8 mouse cellular contexts compared by ENCODE assay signal in genomic region chr11:74833536-74834358, GRCm38 (mm10). TPM values are rescaled to one million over a fixed set of nuclear protein-coding genes. Genes with fewer than 3 reads are reported as not detected.
DNase-seq lines count a peak whose midpoint lies in the region; ATAC-seq and TF ChIP-seq lines count a peak whose summit lies in the region.

No protein-coding gene starts in this region.

- H3K4me2 ChIP-seq in lung, embryonic 15.5 days = peak overlapping the region; percentile 89
- peak overlapping the region; percentile 88 for H3K4me2 ChIP-seq in embryonic facial prominence, embryonic 13.5 days
- peak overlapping the region; percentile 89 for H3K4me2 ChIP-seq in intestine, postnatal 0 days (replicated peaks; ENCODE audit: low read depth)
- H3K4me2 ChIP-seq in myocyte (ENCODE audit: low read depth) = peak overlapping the region; percentile 83

- H3K27ac ChIP-seq in lung, embryonic 15.5 days = peak overlapping the region; percentile 38
- H3K27ac ChIP-seq in embryonic facial prominence, embryonic 13.5 days = peak overlapping the region; percentile 48; the same call in 1 of the 2 replicates
- H3K27ac ChIP-seq in intestine, postnatal 0 days (ENCODE audit: low read depth, low read length) = peak overlapping the region; percentile 75

- H3K9ac ChIP-seq in lung, embryonic 15.5 days = 0 out of 2 replicates have a peak overlapping the region, but pooled peaks have one; percentile 47
- H3K9ac ChIP-seq in embryonic facial prominence, embryonic 13.5 days = peak overlapping the region; percentile 66
- H3K9ac ChIP-seq in intestine, postnatal 0 days (ENCODE audit: low read depth, low read length) = peak overlapping the region; percentile 22; the same call in 1 of the 2 replicates

- TF ChIP-seq POLR2A in myocyte (IDR thresholded peaks at IDR 0.05; ENCODE audit: insufficient read length, low read depth) = no peak

- no peak for DNase-seq in lung, postnatal 36 days
- no peak for DNase-seq in right cerebral cortex, postnatal 25 days
- no peak for DNase-seq in cerebellum, postnatal 14 days
- DNase-seq in T-cell, adult 2 months (ENCODE audit: low spot score) = no peak

- peaks cover 36% of the 10 kb centered on the region for H3K79me2 ChIP-seq in myocyte (ENCODE audit: control insufficient read depth, insufficient read depth)

- ATAC-seq in lung, embryonic 15.5 days (ENCODE audit: borderline replicate concordance, extremely low read depth, low FRiP score, low TSS enrichment) = no peak
- ATAC-seq in embryonic facial prominence, embryonic 13.5 days (ENCODE audit: insufficient number of reproducible peaks, insufficient read depth, low FRiP score, low TSS enrichment, low read depth) = no peak
- ATAC-seq in intestine, postnatal 0 days = no peak

- H3K4me1 ChIP-seq in lung, embryonic 15.5 days = peaks cover 47% of the 10 kb centered on the region
- H3K4me1 ChIP-seq in embryonic facial prominence, embryonic 13.5 days = peaks cover 58% of the 10 kb centered on the region
- H3K4me1 ChIP-seq in intestine, postnatal 0 days (replicated peaks; ENCODE audit: control insufficient read depth, insufficient read depth, low read length) = peaks cover 14% of the 10 kb centered on the region

- no peak overlapping the region for H3ac ChIP-seq in myocyte (ENCODE audit: control insufficient read depth, insufficient read length)

- no peak for TF ChIP-seq CTCF in intestine, postnatal 0 days (IDR thresholded peaks at IDR 0.05; ENCODE audit: low read depth)

- no peaks in the 10 kb centered on the region for H3K27me3 ChIP-seq in lung, embryonic 15.5 days
- 0 out of 2 replicates have a peak, but pooled peaks cover 5% of the 10 kb centered on the region for H3K27me3 ChIP-seq in embryonic facial prominence, embryonic 13.5 days
- H3K27me3 ChIP-seq in intestine, postnatal 0 days (replicated peaks; ENCODE audit: control insufficient read depth, insufficient read depth, low read length) = no peaks in the 10 kb centered on the region
- no peaks in the 10 kb centered on the region for H3K27me3 ChIP-seq in myocyte (ENCODE audit: control insufficient read depth, insufficient read depth, insufficient read length)

- H3K36me3 ChIP-seq in lung, embryonic 15.5 days = no peaks in the 10 kb centered on the region
- H3K36me3 ChIP-seq in embryonic facial prominence, embryonic 13.5 days = 0 out of 2 replicates have a peak, but pooled peaks cover 8% of the 10 kb centered on the region
- peaks cover 7% of the 10 kb centered on the region; the same call in 1 of the 2 replicates for H3K36me3 ChIP-seq in intestine, postnatal 0 days (ENCODE audit: control insufficient read depth, insufficient read depth)
- no peaks in the 10 kb centered on the region for H3K36me3 ChIP-seq in myocyte (ENCODE audit: control insufficient read depth, insufficient read depth)

- WGBS in lung, embryonic 15.5 days = 75% methylated on average over 8 of the region's 8 CpGs
- WGBS in embryonic facial prominence, embryonic 13.5 days = 78% methylated on average over 8 of the region's 8 CpGs
- 73% methylated on average over 8 of the region's 8 CpGs for WGBS in intestine, postnatal 0 days

- no peak overlapping the region; the same call in 1 of the 2 replicates for H3K4me3 ChIP-seq in lung, embryonic 15.5 days
- peak overlapping the region; percentile 96 for H3K4me3 ChIP-seq in embryonic facial prominence, embryonic 13.5 days
- no peak overlapping the region for H3K4me3 ChIP-seq in intestine, postnatal 0 days (ENCODE audit: low read depth, low read length)
- peak overlapping the region; percentile 82 for H3K4me3 ChIP-seq in myocyte

- no peaks in the 10 kb centered on the region for H3K9me3 ChIP-seq in lung, embryonic 15.5 days
- H3K9me3 ChIP-seq in embryonic facial prominence, embryonic 13.5 days = no peaks in the 10 kb centered on the region
- H3K9me3 ChIP-seq in intestine, postnatal 0 days (ENCODE audit: control insufficient read depth) = no peaks in the 10 kb centered on the region

TF ChIP-seq in myocyte, 11 proteins besides CTCF, POLR2A, EP300 and RAD21:
- TF ChIP-seq TCF12 (IDR thresholded peaks at IDR 0.05; ENCODE audit: insufficient read depth, poor library complexity, severe bottlenecking) = no peak
- no peak for TF ChIP-seq SRF (IDR thresholded peaks at IDR 0.05; ENCODE audit: control insufficient read depth, insufficient read length, low read depth)
- no peak for TF ChIP-seq MAX (IDR thresholded peaks at IDR 0.05; ENCODE audit: low read depth)
- TF ChIP-seq MYOD1 (IDR thresholded peaks at IDR 0.05; ENCODE audit: control insufficient read depth in 1 of 3, insufficient read length in 2 of 3, low read depth in 2 of 3) = no peak
- no peak for TF ChIP-seq CEBPB (IDR thresholded peaks at IDR 0.05; ENCODE audit: insufficient read depth, poor library complexity, severe bottlenecking)
- TF ChIP-seq E2F4 (IDR thresholded peaks at IDR 0.05; ENCODE audit: insufficient read depth) = no peak
- no peak for TF ChIP-seq TCF3 (IDR thresholded peaks at IDR 0.05; ENCODE audit: insufficient read length, low read depth)
- no peak for TF ChIP-seq MYOG (IDR thresholded peaks at IDR 0.05; ENCODE audit: control insufficient read depth in 1 of 3, insufficient read depth in 1 of 3, insufficient read length in 2 of 3, low read depth in 2 of 3)
- no peak for TF ChIP-seq REST (IDR thresholded peaks at IDR 0.05; ENCODE audit: insufficient read depth, insufficient read length)
- TF ChIP-seq POLR2AphosphoS2 (IDR thresholded peaks at IDR 0.05; ENCODE audit: insufficient read length, low read depth) = no peak
- no peak for TF ChIP-seq USF1 (IDR thresholded peaks at IDR 0.05; ENCODE audit: low read depth)

RNA-seq across cellular contexts. Expression of gene Mnt, which starts 3.0 kb away (rescaled TPM):
- polyA plus RNA-seq in lung, embryonic 15.5 days (2015; fragmentation: Nextera tagmentation; extraction: Ambion mirVana) = 3.7 and 4.5 TPM in 2 replicates
- 5.7 and 6.0 TPM in 2 replicates for polyA plus RNA-seq in embryonic facial prominence, embryonic 13.5 days (2015; fragmentation: Nextera tagmentation; extraction: Ambion mirVana)
- polyA plus RNA-seq in intestine, postnatal 0 days (2015; fragmentation: Nextera tagmentation; extraction: Ambion mirVana) = 5.3 and 5.8 TPM in 2 replicates
- polyA plus RNA-seq in myocyte (2012; fragmentation: generic; extraction: Trizol) = 12.7 TPM

Comparison
In these comparisons a context has a peak if more than half of its experiments do, and no peak if none do; other contexts are left out.
1. H3K4me3 ChIP-seq: peak in embryonic facial prominence, embryonic 13.5 days (single experiment) and myocyte (single experiment); none in lung, embryonic 15.5 days (single experiment) and intestine, postnatal 0 days (single experiment).
2. Peak in every context shown above with its lines, with median percentiles within 50 percentile points of each other: H3K27ac ChIP-seq, H3K4me2 ChIP-seq and H3K9ac ChIP-seq.